Mouse (Mus musculus): Measurements from ENCODE around the gene Tubgcp6. TPM values are rescaled to one million over a fixed set of nuclear protein-coding genes. Genes with fewer than 3 reads are reported as not detected.

The Tubgcp6 gene
- total RNA-seq, 2 experiments from 2014 or later: 29.6 to 30.6 TPM

Small RNA genes within 50 kb of the gene (microRNA-seq; reads per million reads assigned to microRNA genes)
- gene Mir7118: 2.3 reads per million

Other genes with a start within 250 kb of the Tubgcp6 start
- gene Ttll8, start 168.7 kb downstream of the Tubgcp6 start, total RNA-seq (2021): 1 to 10 TPM; 1.1 to 2.1 TPM
- gene Mlc1, start 144.1 kb downstream of the Tubgcp6 start, total RNA-seq (2021): 100 to 1,000 TPM in 1 of 2 experiments, 10 to 100 TPM in 1; 99.9 to 111 TPM
- gene Mov10l1, start 140.2 kb downstream of the Tubgcp6 start, total RNA-seq (2021): not detected
- gene Panx2, start 63.4 kb downstream of the Tubgcp6 start, total RNA-seq (2021): 100 to 1,000 TPM; 100 to 103 TPM
- gene Trabd, start 48.0 kb downstream of the Tubgcp6 start, total RNA-seq (2021): 10 to 100 TPM; 16.8 to 19.5 TPM
- 10 to 100 TPM; 22.6 to 23.1 TPM for gene Selenoo, start 34.0 kb downstream of the Tubgcp6 start, total RNA-seq (2021)
- 10 to 100 TPM; 12.8 to 16.8 TPM for gene Hdac10, start 5.6 kb upstream of the Tubgcp6 start, total RNA-seq (2021)
- 10 to 100 TPM in 1 of 2 experiments, 1 to 10 TPM in 1; 6.1 to 11.1 TPM for gene Mapk12, start 17.6 kb upstream of the Tubgcp6 start, total RNA-seq (2021)
- 10 to 100 TPM; 45.3 to 54.5 TPM for gene Mapk11, start 26.5 kb upstream of the Tubgcp6 start, total RNA-seq (2021)
- gene Plxnb2, start 57.7 kb upstream of the Tubgcp6 start, total RNA-seq (2021): 10 to 100 TPM; 42.2 to 54.0 TPM
- 10 to 100 TPM; 39.9 to 52.2 TPM for gene Dennd6b, start 73.4 kb upstream of the Tubgcp6 start, total RNA-seq (2021)
- 100 to 1,000 TPM; 162 to 167 TPM for gene Ppp6r2, start 88.4 kb upstream of the Tubgcp6 start, total RNA-seq (2021)
- gene Sbf1, start 192.2 kb upstream of the Tubgcp6 start, total RNA-seq (2021): 100 to 1,000 TPM; 241 to 247 TPM
- gene Adm2, start 199.6 kb upstream of the Tubgcp6 start, total RNA-seq (2021): not detected
- gene Miox, start 211.3 kb upstream of the Tubgcp6 start, total RNA-seq (2021): not detected
- 10 to 100 TPM; 16.9 to 18.5 TPM for gene Lmf2, start 232.5 kb upstream of the Tubgcp6 start, total RNA-seq (2021)
- gene Ncaph2, start 232.6 kb upstream of the Tubgcp6 start, total RNA-seq (2021): 100 to 1,000 TPM in 1 of 2 experiments, 10 to 100 TPM in 1; 89.8 to 109 TPM

Measured in left cerebral cortex, postnatal 36 days (tissue).